Mouse (Mus musculus) embryo, embryonic 10 days (tissue): ENCODE data around the gene Rtn4rl2.

Experiments used
- DNase-seq: peaks from one replicate; pipeline ENCODE4 v3.0.0-alpha.2; 2015; ENCODE audit warnings: low spot score

Gene Rtn4rl2

GRCm38 (mm10) chr2:84850407-84851129, 35.9 kb downstream of the Rtn4rl2 start:
- DNase-seq, result no peak

- no peak for DNase-seq
Measured at GRCm38 (mm10) chr2:84845226-84845625, 41.3 kb downstream of the Rtn4rl2 start.

- DNase-seq, result no peak
Measured at GRCm38 (mm10) chr2:84843654-84844053, 42.9 kb downstream of the Rtn4rl2 start.

- no peak for DNase-seq
Measured at GRCm38 (mm10) chr2:84841905-84842304, 44.6 kb downstream of the Rtn4rl2 start.

- DNase-seq, result peak; percentile 47
Measured at GRCm38 (mm10) chr2:84840748-84841563, 45.6 kb downstream of the Rtn4rl2 start.

GRCm38 (mm10) chr2:84840016-84840747, 46.3 kb downstream of the Rtn4rl2 start:
- peak; percentile 89 for DNase-seq

GRCm38 (mm10) chr2:84838993-84839980, 47.2 kb downstream of the Rtn4rl2 start:
- DNase-seq, result peak; percentile 68

- DNase-seq, result no peak
Measured at GRCm38 (mm10) chr2:84838593-84838949, 47.9 kb downstream of the Rtn4rl2 start, which contains the start of gene Slc43a1. Gene Slc43a1 (plus strand): TSS chr2:84838850.

- DNase-seq, result no peak
Measured at GRCm38 (mm10) chr2:84837817-84838592, 48.5 kb downstream of the Rtn4rl2 start.

GRCm38 (mm10) chr2:84837107-84837506, 49.4 kb downstream of the Rtn4rl2 start:
- DNase-seq, result no peak

GRCm38 (mm10) chr2:84831666-84832391, 54.7 kb downstream of the Rtn4rl2 start:
- DNase-seq, result peak; percentile 94

- no peak for DNase-seq
Measured at GRCm38 (mm10) chr2:84827283-84827920, 59.1 kb downstream of the Rtn4rl2 start.

- DNase-seq, result peak; percentile 95
Measured at GRCm38 (mm10) chr2:84826488-84827282, 59.8 kb downstream of the Rtn4rl2 start, which contains the start of gene Timm10. Gene Timm10 (plus strand): TSS chr2:84826997.

- DNase-seq, result no peak
Measured at GRCm38 (mm10) chr2:84823237-84823636, 63.3 kb downstream of the Rtn4rl2 start.

- DNase-seq, result no peak
Measured at GRCm38 (mm10) chr2:84822552-84822951, 64.0 kb downstream of the Rtn4rl2 start, which contains the start of gene Smtnl1. Gene Smtnl1 (minus strand): TSS chr2:84822652.
